8 mouse cellular contexts compared by ENCODE assay signal in genomic region chr10:61936211-61937121, GRCm38 (mm10). TPM values are rescaled to one million over a fixed set of nuclear protein-coding genes. Genes with fewer than 3 reads are reported as not detected.
DNase-seq lines count a peak whose midpoint lies in the region; ATAC-seq and TF ChIP-seq lines count a peak whose summit lies in the region.

No protein-coding gene starts in this region.

- no peak for TF ChIP-seq POLR2A in ES-Bruce4 (IDR thresholded peaks at IDR 0.05; ENCODE audit: insufficient read depth, low read length)
- no peak for TF ChIP-seq POLR2A in brain, embryonic 14.5 days (IDR thresholded peaks at IDR 0.05; ENCODE audit: borderline replicate concordance, extremely low read depth, insufficient read depth, insufficient read length, poor library complexity, severe bottlenecking)
- TF ChIP-seq POLR2A in thymus, adult 2 months (IDR thresholded peaks at IDR 0.05; ENCODE audit: control insufficient read depth, extremely low read depth, insufficient read depth, low read length, poor library complexity) = no peak

- no peak for TF ChIP-seq CTCF in ES-Bruce4 (IDR thresholded peaks at IDR 0.05; ENCODE audit: low read depth, low read length)
- TF ChIP-seq CTCF in brain, embryonic 14.5 days (IDR thresholded peaks at IDR 0.05; ENCODE audit: borderline replicate concordance, extremely low read depth, insufficient read depth, insufficient read length) = no peak
- no peak for TF ChIP-seq CTCF in heart, postnatal 0 days (IDR thresholded peaks at IDR 0.05; ENCODE audit: low read depth)
- no peak for TF ChIP-seq CTCF in liver, embryonic 14.5 days (IDR thresholded peaks at IDR 0.05; ENCODE audit: low read depth)
- TF ChIP-seq CTCF in thymus, adult 2 months (IDR thresholded peaks at IDR 0.05; ENCODE audit: borderline replicate concordance, control insufficient read depth, extremely low read depth, insufficient read depth, low read length, poor library complexity) = no peak

- no peak overlapping the region for H3K9ac ChIP-seq in ES-Bruce4 (ENCODE audit: low read depth, poor library complexity, severe bottlenecking)
- peak overlapping the region; percentile 29; the same call in 1 of the 2 replicates for H3K9ac ChIP-seq in heart, postnatal 0 days (replicated peaks; ENCODE audit: low read depth, low read length)
- H3K9ac ChIP-seq in liver, embryonic 14.5 days (replicated peaks) = no peak overlapping the region

- no peaks in the 10 kb centered on the region for H3K9me3 ChIP-seq in ES-Bruce4 (replicated peaks; ENCODE audit: control insufficient read depth, insufficient read depth, low read length, poor library complexity, severe bottlenecking)
- H3K9me3 ChIP-seq in heart, postnatal 0 days (replicated peaks; ENCODE audit: control insufficient read depth, low read length) = no peaks in the 10 kb centered on the region
- no peaks in the 10 kb centered on the region for H3K9me3 ChIP-seq in liver, embryonic 14.5 days (ENCODE audit: control insufficient read depth, low read length)

- peak overlapping the region; percentile 39 for H3K4me3 ChIP-seq in ES-Bruce4 (ENCODE audit: low read depth, low read length)
- H3K4me3 ChIP-seq in heart, postnatal 0 days (ENCODE audit: low read depth, low read length) = peak overlapping the region; percentile 4
- no peak overlapping the region for H3K4me3 ChIP-seq in liver, embryonic 14.5 days (ENCODE audit: insufficient read depth in 1 of 2, low read depth in 2 of 2, low read length in 2 of 2)
- no peak overlapping the region for H3K4me3 ChIP-seq in thymus, adult 2 months (ENCODE audit: control insufficient read depth, insufficient read depth, low read length)

- peaks cover 7% of the 10 kb centered on the region for H3K4me1 ChIP-seq in ES-Bruce4 (ENCODE audit: control insufficient read depth, insufficient read depth, low read length)
- peaks cover 10% of the 10 kb centered on the region; the same call in 1 of the 2 replicates for H3K4me1 ChIP-seq in heart, postnatal 0 days (ENCODE audit: control insufficient read depth, insufficient read depth)
- peaks cover 0 to 1% of the 10 kb centered on the region in 2 experiments; a peak in 1 of 4 replicates for H3K4me1 ChIP-seq in liver, embryonic 14.5 days (replicated peaks; ENCODE audit: control insufficient read depth in 2 of 2, insufficient read depth in 2 of 2, low read length in 1 of 2)
- H3K4me1 ChIP-seq in thymus, adult 2 months (replicated peaks; ENCODE audit: control insufficient read depth, insufficient read depth, low read length) = no peaks in the 10 kb centered on the region

- ATAC-seq in heart, postnatal 0 days (ENCODE audit: insufficient read depth, low read depth) = 0 out of 2 replicates have a peak, but pooled peaks have one; percentile 21
- no peak for ATAC-seq in liver, embryonic 14.5 days (ENCODE audit: insufficient read depth)

- DNase-seq in brain, embryonic 14.5 days (ENCODE audit: low read depth) = peak; percentile 17
- DNase-seq in heart, postnatal 0 days (ENCODE audit: low spot score) = no peak
- DNase-seq in liver, embryonic 14.5 days (ENCODE audit: low read depth in 3 of 3, low spot score in 3 of 3) = no peak
- no peak for DNase-seq in frontal cortex, postnatal 10 days (ENCODE audit: low spot score in 2 of 2)
- DNase-seq in testis, postnatal 14 days (ENCODE audit: low spot score) = no peak
- DNase-seq in cerebellum, adult 11-12 months = no peak
- DNase-seq in thymus, adult 2 months = no peak

- peak; percentile 82 for TF ChIP-seq EP300 in ES-Bruce4 (IDR thresholded peaks at IDR 0.05; ENCODE audit: insufficient read depth, low read depth, low read length)
- TF ChIP-seq EP300 in heart, postnatal 0 days (IDR thresholded peaks at IDR 0.05; ENCODE audit: low read depth) = no peak
- no peak for TF ChIP-seq EP300 in liver, embryonic 14.5 days (IDR thresholded peaks at IDR 0.05; ENCODE audit: low read depth)

- H3K27ac ChIP-seq in ES-Bruce4 (ENCODE audit: insufficient read depth, low read length) = no peak overlapping the region
- no peak overlapping the region for H3K27ac ChIP-seq in heart, postnatal 0 days (ENCODE audit: low read depth)
- no peak overlapping the region for H3K27ac ChIP-seq in liver, embryonic 14.5 days
- H3K27ac ChIP-seq in thymus, adult 2 months (ENCODE audit: control insufficient read depth, insufficient read depth, low read length) = no peak overlapping the region

- H3K4me2 ChIP-seq in heart, postnatal 0 days (ENCODE audit: low read depth, low read length) = peak overlapping the region; percentile 56
- peak overlapping the region; percentile 36; the same call in 1 of the 2 replicates for H3K4me2 ChIP-seq in liver, embryonic 14.5 days (ENCODE audit: low read depth)

- H3K36me3 ChIP-seq in ES-Bruce4 (ENCODE audit: control insufficient read depth, insufficient read depth, low read length, poor library complexity, severe bottlenecking) = no peaks in the 10 kb centered on the region
- no peaks in the 10 kb centered on the region for H3K36me3 ChIP-seq in heart, postnatal 0 days (replicated peaks; ENCODE audit: control insufficient read depth, insufficient read depth, low read length)
- H3K36me3 ChIP-seq in liver, embryonic 14.5 days (replicated peaks; ENCODE audit: control insufficient read depth, insufficient read depth, low read depth) = no peaks in the 10 kb centered on the region
- H3K36me3 ChIP-seq in thymus, adult 2 months (ENCODE audit: control insufficient read depth, insufficient read depth, low read length) = no peaks in the 10 kb centered on the region

- no peaks in the 10 kb centered on the region for H3K27me3 ChIP-seq in ES-Bruce4 (ENCODE audit: control insufficient read depth, insufficient read depth, low read length, poor library complexity, severe bottlenecking)
- no peaks in the 10 kb centered on the region; the same call in 1 of the 2 replicates for H3K27me3 ChIP-seq in heart, postnatal 0 days (ENCODE audit: control insufficient read depth, insufficient read depth, low read length)
- H3K27me3 ChIP-seq in liver, embryonic 14.5 days (ENCODE audit: control insufficient read depth, insufficient read depth, low read length) = peaks cover 7% of the 10 kb centered on the region
- no peaks in the 10 kb centered on the region for H3K27me3 ChIP-seq in thymus, adult 2 months (ENCODE audit: control insufficient read depth, insufficient read depth, low read length)

- 7% methylated on average over 28 of the region's 28 CpGs for WGBS in heart, postnatal 0 days
- WGBS in liver, embryonic 14.5 days (ENCODE audit: insufficient replicate concordance) = 11% methylated on average over 28 of the region's 28 CpGs
- WGBS in thymus, adult 2 months = 35% methylated on average over 28 of the region's 28 CpGs

RNA-seq across cellular contexts. Expression of gene Col13a1, which starts 42.4 kb away (rescaled TPM):
- polyA plus RNA-seq in ES-Bruce4 (2011; ENCODE audit: insufficient read depth, insufficient read length, low read depth, missing spikeins) = 0.59 and 1.0 TPM in 2 replicates
- polyA plus RNA-seq in brain, embryonic 14.5 days (2012; rRNA removed) = 2.1 and 3.2 TPM in 2 replicates
- 6.5 and 11.7 TPM in 2 replicates for total RNA-seq in heart, postnatal 0 days (2014; rRNA removed; ENCODE audit: low replicate concordance)
- 2.3 and 2.5 TPM in 2 replicates for polyA plus RNA-seq in heart, postnatal 0 days (2015; fragmentation: Nextera tagmentation; extraction: Ambion mirVana)
- 0.57 and 0.79 TPM in 2 replicates for polyA plus RNA-seq in liver, embryonic 14.5 days (2012; rRNA removed)
- 0.39 and 0.67 TPM in 2 replicates for polyA plus RNA-seq in liver, embryonic 14.5 days (2014; fragmentation: Nextera tagmentation; extraction: Ambion mirVana)
- 0.13 TPM in 2 replicates for polyA plus RNA-seq in thymus, adult 2 months (2012; rRNA removed)

Comparison
In these comparisons a context has a peak if more than half of its experiments do, and no peak if none do; other contexts are left out.
1. H3K4me3 ChIP-seq: peak in ES-Bruce4 (single experiment) and heart, postnatal 0 days (single experiment); none in liver, embryonic 14.5 days (0 of 2) and thymus, adult 2 months (single experiment).